Mouse (Mus musculus) testis, postnatal 10 days (tissue): ENCODE measurements at regions not wholly inside any gene's neighbourhood (a gene's known extent, or its start where the extent isn't known, plus 50 kb on each side); places are given as distances from the start of the nearest gene placed in this dataset.
A peak's percentile ranks its signal among the peaks of the same experiment; 100 is the strongest.
"Not testable (repeated sequence)": the region's sequence is repeated elsewhere in the genome, so short reads cannot be mapped to it uniquely, and the experiment has no call there.

ENCODE experiments used
- DNase-seq: peaks from one replicate; pipeline ENCODE4 v3.0.0; 2021; ENCODE audit warnings: low spot score

DNA sequence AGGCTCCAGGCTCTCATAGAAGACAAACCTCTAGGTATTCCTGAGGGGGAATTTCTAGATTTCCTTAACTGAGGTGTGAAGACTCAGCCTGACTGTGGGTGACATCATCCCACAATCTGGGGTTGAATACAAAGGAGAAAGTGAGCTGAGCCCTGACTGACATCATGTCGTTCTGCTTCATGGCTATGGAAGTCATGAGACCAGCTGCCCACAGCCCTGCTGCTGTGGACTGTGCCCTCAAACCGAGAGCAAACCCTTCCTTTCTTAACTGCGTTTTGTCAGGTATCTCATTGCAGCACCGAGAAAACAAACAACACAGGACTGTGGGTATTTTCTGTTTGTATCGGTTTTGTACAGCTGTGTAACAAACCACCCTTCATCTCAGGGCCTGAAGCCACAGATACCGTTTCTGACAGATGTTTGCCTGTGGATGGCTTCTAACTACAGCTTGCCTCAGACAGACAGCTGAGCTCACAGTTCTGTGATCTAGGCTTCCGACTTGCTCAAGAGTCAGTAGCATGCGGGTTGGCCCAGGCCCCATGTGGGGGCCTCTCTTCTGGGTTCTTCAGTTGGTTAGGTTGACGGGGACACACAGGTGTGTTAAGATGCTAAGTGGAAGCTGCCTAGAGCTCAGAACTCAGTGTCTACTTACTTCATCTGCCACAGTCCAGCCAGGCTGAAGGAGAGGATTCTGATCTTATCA lies 150.9 kb downstream of the Tpra1 start:
- no peak for DNase-seq

DNA sequence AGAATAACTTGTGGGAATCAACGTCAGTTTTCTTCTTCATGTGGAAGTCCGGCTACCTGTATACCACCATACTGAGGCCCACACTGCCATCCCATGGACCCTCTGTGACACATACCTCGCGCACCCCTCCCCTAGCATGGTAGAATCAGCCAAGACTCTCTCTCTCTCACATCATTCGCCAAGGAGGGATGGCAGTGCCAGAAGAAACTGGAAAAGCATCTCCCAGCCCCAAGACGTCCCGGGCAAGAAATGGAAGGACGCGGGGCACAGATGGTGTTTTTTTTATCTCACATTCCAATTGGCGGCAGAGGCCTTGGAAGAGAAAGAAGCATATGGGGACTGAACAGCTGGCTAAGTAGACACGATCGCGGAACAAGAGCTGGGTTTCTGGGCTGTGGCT lies 152.0 kb downstream of the Tpra1 start:
- no peak for DNase-seq

DNA sequence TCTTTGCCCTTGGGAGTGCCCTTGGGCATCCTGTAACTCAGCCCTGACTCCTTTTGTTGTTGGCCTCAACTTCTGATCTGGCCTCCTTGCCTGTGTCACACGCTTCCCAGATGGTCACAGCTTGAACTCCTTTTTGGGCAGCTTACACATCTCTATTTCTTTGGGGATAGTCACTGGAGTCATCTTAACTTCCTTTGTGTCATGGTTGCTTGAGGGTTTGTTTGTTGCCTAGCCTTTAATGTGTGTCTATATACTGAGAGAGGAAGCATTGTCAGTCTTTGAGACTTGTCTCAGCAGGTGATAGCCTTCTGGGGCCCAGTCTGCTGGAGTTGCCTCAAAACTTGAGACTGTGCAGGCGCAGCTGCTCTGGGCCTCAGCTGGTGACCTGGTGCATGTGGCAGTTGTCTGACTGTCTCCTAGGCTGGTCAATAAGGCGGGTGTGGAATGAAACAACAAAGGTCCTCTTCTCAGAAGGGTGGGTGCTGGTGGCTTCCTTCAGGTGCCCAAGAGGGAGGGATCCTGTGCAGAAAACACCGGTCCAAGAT lies 157.5 kb downstream of the Tpra1 start:
- DNase-seq, result no peak

GRCm38 (mm10) chr6:89064977-89065580 lies 163.0 kb downstream of the Tpra1 start:
- no peak for DNase-seq

DNA sequence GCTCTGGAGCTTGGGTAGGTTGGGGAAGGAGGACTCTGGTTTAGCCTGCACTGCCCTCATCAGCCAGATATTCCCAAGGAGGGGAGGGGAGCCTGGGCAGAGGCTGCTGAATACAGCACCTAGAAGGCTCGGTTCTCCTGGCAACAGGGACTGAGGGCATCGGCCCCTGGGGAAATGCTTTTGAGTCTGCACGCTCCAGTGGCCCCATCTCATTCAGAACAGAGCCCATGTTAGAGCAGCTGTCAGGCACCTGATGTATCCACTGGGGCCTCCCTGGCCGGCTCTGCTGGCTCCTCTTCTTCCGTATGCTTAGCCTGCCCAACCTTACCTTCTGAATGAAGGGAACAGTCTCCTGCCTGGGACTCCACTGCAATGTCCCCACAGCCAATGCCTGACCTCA lies 164.5 kb downstream of the Tpra1 start:
- DNase-seq, result no peak

- DNase-seq, result no peak
Measured at GRCm38 (mm10) chr6:89068286-89068685, 166.2 kb downstream of the Tpra1 start.

DNA sequence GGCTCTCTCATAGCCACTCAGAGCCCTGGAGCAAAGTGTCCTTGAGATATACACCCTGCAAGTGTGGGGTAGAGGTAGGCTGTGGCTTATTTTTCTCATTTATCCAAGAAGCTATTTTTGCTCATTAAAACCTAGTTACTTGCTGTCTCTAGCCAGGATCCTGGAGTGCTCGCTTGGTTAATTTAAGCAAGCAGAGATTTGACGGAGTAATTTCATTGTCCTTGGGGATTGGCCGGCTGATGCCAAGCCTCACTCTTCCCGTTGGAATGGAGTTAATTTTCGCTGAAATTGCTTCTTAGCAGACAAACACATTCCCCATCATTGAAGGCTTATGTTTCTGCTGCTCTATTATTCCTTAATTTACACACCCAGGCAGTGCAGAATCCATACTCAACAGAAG lies 167.1 kb downstream of the Tpra1 start:
- no peak for DNase-seq

DNA sequence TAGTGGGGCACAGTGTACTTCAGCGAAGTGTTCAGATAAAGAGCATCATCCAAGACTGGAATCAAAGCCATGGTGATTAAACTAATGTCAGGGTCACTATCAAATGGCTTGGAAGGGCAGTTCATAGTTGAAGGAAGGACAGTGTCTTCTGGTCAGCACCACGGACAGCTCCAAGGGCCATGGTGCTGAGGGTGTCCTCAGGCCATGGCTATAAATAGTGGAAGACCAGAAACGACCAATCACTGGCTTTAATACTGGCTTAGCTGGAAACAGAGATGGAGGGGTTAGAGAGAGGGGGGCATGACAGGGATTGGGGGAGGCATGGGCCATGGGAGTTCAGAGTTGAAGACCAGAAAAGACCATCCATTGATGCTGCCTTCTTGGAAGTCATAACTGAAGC lies 168.0 kb downstream of the Tpra1 start:
- peak; percentile 85 for DNase-seq

- no peak for DNase-seq
Measured at GRCm38 (mm10) chr6:89071766-89072165, 169.7 kb downstream of the Tpra1 start.

- no peak for DNase-seq
Measured at GRCm38 (mm10) chr6:89072569-89072968, 170.5 kb downstream of the Tpra1 start.

DNA sequence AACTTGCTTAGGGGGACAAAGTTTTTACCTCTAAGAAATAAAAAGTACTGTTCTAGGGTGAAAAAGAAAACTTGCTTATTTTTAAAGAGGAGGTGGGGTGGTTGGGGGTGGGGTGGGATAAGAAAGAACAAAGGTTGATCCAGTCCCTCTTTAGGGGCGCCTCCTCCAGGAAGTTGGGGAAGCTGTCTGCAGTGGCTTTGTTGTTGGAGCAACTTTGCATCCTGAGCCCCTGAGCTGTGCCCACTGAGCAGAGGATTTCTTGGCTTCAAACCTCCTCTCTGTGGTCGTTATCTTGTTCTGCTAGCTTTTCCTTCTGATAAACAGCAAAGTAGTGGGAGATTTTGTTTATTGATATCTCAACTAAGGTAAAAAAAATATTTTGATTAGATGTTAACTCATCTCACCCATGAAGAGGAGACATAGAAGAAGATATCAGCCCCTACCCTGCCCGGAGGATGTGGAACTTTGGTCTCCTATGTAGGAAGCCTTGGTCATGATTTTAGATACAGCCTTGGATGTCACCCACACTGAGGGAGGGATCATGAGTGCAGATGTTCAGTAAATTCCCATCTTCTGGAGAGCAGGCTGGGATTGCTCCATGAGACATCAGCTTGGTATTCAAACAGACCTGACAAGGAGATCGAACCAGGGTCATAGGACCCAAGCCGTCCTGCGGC lies 179.7 kb downstream of the Tpra1 start:
- DNase-seq, result no peak

- no peak for DNase-seq
Measured at GRCm38 (mm10) chr6:89084437-89084836, 182.4 kb downstream of the Tpra1 start.

- DNase-seq, result no peak
Measured at GRCm38 (mm10) chr6:89085151-89085550, 183.1 kb downstream of the Tpra1 start.

- no peak for DNase-seq
Measured at GRCm38 (mm10) chr6:89087620-89088019, 185.6 kb downstream of the Tpra1 start.

- no peak for DNase-seq
Measured at GRCm38 (mm10) chr6:89090096-89090495, 188.0 kb downstream of the Tpra1 start.

DNA sequence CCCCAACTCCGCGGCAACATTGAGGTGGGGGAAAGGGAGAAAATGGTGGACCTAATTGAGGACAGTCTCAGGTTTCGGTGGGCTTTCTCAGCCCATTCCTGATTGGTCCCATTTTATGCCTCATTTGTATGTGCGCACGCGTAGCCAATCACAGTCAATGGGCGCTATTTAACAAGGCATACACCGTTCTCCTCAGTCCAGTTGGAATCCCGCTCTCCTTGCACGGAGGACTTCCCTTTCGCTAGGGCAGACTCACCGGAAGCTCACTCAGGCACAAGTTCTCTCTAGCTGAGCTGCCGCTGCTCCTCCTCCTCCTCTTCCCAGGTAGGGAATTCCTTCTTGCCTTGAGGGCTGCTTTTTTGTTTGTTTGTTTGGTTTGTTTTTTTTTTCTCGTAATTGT lies 193.9 kb downstream of the Tpra1 start:
- DNase-seq, result no peak

DNA sequence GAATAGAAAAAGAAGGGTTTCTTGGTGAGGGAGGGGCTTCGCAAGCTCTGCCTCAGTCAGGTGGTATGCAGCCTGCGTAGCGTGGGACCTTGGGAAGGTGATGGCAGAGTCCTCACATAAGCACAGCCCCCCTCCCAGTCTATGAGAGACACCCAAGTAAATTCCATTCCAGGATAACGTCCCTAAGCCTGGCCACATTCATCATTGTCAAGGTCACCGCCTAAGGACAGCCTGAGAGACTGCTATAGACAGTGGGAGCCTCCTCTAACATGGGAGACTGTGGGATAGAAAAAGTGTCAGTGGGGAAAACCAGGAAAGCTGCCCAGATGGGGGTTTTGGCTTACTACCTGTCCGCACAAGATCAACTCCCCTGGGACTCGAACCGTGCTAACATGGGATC lies 195.5 kb downstream of the Tpra1 start:
- DNase-seq, result no peak

GRCm38 (mm10) chr6:89119241-89119640 lies 217.2 kb downstream of the Tpra1 start:
- peak; percentile 67 for DNase-seq

DNA sequence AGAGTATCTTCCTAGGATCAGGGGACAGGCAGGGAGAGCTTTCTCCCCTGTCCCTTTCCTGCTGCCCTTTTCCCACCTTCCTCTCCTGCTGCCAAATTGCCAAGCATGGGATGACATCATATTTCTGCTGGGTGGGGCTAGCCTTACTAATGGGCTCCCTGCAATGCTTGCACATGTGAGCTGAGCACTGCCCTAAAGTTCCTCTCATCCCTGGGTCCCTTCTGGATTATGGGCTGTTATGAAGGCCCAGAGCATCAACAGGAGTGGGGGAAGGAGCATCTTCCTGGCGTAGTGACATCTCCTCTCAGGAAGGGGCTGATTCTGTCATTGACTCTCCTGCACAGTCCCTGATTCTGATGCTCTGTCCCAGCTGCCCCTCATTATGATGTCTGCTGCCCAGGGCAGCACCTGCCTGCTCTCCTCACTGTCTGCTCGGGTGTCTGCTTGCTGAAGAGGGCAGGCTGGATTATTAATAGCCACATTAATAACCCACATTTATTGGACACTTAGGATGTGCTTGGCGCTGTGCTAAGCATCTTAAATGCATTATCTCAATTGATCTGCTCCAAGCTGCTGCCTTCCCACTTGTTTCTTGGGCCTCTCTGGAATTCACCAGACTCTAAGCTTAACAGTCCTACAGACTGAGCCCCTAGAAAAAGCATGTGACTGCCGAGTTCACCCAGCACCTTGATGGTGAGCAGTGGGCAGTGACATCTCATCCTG lies 219.1 kb downstream of the Tpra1 start:
- no peak for DNase-seq

GRCm38 (mm10) chr6:89121746-89122070 lies 219.7 kb downstream of the Tpra1 start:
- no peak for DNase-seq

DNA sequence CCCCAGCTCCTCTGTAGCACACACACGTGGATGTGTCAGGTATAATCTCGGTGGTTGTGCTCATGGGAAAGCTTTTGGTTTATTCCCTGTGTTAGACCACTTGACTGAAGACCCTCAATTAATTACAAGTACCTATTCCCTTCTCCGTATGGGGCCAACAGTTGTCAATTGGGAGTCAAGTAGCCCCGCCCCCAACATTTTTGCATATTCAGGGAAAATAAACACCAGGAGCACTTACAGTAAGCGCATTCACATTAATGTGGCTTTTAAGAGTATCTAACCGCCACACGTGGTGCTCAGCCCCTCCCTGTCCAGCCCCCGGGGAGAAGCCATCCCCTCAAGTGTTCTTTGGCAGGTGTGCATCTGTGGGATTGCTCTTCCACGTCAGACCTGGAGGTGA lies 223.9 kb downstream of the Tpra1 start:
- DNase-seq, result no peak

DNA sequence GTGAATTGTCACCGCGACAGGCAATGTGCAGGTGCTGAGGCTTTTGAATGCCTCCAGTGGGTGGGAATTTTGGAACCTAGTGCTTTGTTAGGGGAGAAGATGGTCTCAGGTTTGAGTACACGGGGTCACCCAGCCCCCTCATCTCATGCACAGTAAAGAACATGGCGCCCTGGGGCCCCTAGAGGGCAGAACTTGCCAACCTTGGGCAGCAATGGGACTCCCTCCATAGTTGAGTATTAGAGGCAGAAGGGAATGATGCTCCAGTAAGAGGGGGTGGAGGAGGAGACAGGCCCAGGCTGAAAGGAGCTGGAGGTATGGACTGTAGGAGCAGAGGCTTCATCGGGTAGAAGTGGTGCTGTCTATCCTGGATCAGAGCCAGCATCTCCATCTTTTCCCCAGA lies 226.1 kb downstream of the Tpra1 start:
- DNase-seq, result not testable (repeated sequence)

DNA sequence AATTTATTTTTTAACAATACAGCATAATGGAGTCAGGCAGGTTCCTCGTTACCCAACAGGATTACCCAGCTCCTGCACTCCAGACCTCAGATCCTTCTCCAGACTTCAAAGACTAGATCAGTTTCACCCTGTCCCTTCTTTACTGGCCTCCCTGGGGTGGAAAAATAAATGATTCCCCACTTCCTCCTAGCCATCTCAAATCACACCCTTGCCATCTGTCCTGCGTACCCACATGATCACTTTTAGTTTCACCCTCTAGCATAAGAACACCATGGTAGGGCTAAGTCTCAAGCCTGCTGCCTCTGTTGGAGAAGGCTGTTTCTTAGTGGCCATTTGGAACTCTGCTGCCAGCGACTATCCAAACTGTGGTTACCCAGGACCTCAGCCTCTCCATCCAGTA lies 222.0 kb downstream of the Plxna1 start:
- DNase-seq, result no peak
